Mouse (Mus musculus): ENCODE measurements around the gene Nfat5.

Gene Nfat5

DNA sequence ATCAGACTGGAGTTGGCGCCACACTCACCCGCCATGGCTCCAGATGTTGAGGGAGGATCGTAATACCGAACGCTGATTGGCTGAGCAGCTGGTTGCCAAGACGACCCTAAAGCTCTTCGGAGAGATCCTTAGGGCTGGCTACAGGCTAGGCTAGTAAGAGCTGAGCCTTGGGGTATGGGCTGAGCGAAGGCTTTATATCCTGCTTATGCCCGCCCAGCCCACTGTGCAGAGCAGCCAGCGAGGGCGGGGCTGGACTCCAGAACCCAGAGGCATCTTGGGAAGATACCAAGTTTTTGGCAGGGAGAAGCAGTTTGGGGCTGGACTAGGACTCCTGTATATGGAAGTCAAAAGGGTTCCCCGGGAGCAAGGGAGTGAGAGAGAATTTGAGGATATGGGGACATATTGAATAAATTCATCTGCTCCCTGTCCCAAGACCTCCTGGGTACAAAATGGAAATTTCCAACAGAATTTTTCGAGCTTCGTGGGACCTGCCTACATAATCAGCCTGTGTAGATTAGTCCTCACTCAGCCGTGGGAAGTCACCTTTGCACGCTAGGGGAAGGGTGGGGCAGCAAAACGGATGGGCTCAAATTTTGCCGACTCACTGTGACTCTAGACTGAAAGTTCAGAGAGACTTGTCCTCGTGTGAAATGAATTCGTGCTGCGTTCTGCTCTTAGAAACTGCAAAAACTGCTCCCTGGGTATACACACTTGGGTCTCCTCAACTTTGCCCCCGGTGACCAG, 109.9 kb downstream of the Nfat5 start, which contains the start of gene Nqo1:
Nqo1 (minus strand) TSS at position 169 of the 744 bp plus-strand sequence.
- peak; percentile 83 for DNase-seq

GRCm38 (mm10) chr8:107404057-107404456, 110.8 kb downstream of the Nfat5 start:
- no peak for DNase-seq

- DNase-seq = no peak
Observed at GRCm38 (mm10) chr8:107405935-107406334, 112.7 kb downstream of the Nfat5 start.

DNA sequence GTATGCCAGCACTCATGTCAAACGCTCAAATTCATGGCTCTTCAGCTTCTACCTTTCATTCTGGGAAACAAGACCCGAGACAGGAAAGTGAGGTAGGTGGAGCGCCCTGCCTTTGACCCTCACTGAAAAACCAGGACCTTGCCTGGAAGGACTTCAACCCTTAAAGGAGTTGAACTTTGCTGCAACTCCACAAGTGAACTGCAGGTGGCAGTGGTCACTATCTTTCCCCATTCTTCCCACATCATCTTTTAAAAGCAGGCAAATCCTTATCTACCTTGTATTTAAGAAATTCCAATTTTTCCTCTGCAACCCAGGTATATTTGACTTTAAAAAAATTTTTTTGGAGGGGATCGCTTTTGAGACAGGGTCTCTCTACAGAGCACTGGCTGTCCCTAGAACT, 118.1 kb downstream of the Nfat5 start:
- DNase-seq = peak; percentile 60

DNA sequence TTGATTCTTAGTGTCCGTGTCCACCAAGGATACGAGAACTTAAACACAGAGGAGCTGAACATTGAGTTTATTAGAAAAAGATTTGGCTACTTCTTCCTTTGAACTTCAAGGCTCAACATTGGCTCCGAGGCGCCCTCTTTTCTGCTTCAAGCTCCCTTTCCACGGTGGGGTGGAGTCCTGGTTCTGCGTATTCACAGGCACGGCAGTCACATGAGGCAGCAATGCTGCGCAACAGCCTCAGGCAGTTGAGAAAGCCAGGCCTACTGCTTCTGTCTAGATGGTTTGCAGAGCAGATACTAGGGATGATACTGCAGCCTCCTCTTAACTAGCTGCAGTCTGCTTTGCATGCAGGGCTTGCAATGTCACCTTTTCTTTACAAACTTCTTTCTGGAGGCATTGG, 119.3 kb downstream of the Nfat5 start:
- DNase-seq = no peak

- DNase-seq = no peak
Observed at GRCm38 (mm10) chr8:107413881-107414280, 120.6 kb downstream of the Nfat5 start.

GRCm38 (mm10) chr8:107417001-107417400, 123.7 kb downstream of the Nfat5 start:
- no peak for DNase-seq

GRCm38 (mm10) chr8:107424176-107424575, 130.9 kb downstream of the Nfat5 start:
- DNase-seq = no peak

- peak; percentile 98 for DNase-seq
Observed at GRCm38 (mm10) chr8:107424597-107425229, 131.4 kb downstream of the Nfat5 start, which contains the start of gene Nob1. Nob1 (minus strand) TSS chr8:107425051.

DNA sequence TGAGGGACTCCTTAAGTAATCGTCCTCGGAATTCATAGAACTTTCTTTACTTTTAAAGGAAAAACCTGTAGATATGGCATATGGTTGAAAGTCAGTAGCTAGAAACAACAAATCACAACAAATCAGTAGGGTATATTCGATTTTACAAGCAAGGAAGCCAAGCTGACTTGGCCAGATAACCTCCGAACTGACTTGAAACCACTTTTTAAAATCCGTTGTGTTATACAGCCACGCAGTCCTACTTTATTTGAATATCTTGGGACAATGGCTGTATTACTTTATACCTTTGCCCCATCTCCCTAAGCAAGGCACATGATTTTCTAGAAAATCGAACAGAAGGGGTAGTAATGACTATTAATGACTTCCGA, 131.9 kb downstream of the Nfat5 start:
- no peak for DNase-seq
